Mouse (Mus musculus): ENCODE results near the gene Efna5. TPM values are rescaled to one million over a fixed set of nuclear protein-coding genes. Genes with fewer than 3 reads are reported as not detected.
A peak's percentile ranks its signal among the peaks of the same experiment; 100 is the strongest.

The Efna5 gene
- polyA plus RNA-seq, 1 experiment from 2014 or later, result 65.4 TPM

- Histone ChIP-seq H3K9me3 (ENCODE audit: control insufficient read depth, low read length) (no peaks in the 10 kb centered on the region), H3K36me3 (ENCODE audit: control insufficient read depth, insufficient read depth, low read length) (no peaks in the 10 kb centered on the region), H3K27ac (ENCODE audit: low read depth, low read length) (no peak overlapping the region), H3K4me1 (ENCODE audit: control insufficient read depth, insufficient read depth, low read length) (no peaks in the 10 kb centered on the region), H3K9ac (replicated peaks; ENCODE audit: low read depth, low read length) (no peak overlapping the region), H3K27me3 (ENCODE audit: control insufficient read depth, insufficient read depth, low read length) (no peaks in the 10 kb centered on the region), H3K4me2 (ENCODE audit: low read depth, low read length) (no peak overlapping the region), H3K4me3 (ENCODE audit: low read depth, low read length) (no peak overlapping the region)
- 81% methylated on average over 4 of the region's 4 CpGs for WGBS
- ATAC-seq (ENCODE audit: low read depth), result no peak
Measured at GRCm38 (mm10) chr17:62691201-62691715, 189.9 kb downstream of the Efna5 start.

DNA sequence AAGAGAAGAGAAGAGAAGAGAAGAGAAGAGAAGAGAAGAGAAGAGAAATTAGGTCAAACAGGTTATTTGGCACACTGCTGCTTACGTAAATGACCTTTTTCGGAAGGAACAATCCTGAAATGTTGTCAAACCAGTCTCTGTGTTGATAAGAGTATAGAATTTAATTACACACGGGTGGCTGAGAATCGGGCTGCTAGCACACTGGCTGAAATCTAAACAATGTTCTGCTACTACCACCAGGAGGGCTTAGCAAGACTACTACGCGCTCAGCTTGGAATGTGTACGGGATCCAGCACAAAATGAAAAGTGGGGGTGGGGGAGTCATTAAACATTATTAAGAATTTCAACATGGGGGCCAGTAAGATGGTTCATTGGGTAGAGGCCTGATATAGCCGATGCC, 190.9 kb downstream of the Efna5 start:
- Histone ChIP-seq H3K9me3 (ENCODE audit: control insufficient read depth, low read length) (no peaks in the 10 kb centered on the region), H3K27me3 (ENCODE audit: control insufficient read depth, insufficient read depth, low read length) (no peaks in the 10 kb centered on the region), H3K27ac (ENCODE audit: low read depth, low read length) (no peak overlapping the region), H3K4me1 (ENCODE audit: control insufficient read depth, insufficient read depth, low read length) (no peaks in the 10 kb centered on the region), H3K4me3 (ENCODE audit: low read depth, low read length) (no peak overlapping the region), H3K9ac (replicated peaks; ENCODE audit: low read depth, low read length) (no peak overlapping the region), H3K36me3 (ENCODE audit: control insufficient read depth, insufficient read depth, low read length) (no peaks in the 10 kb centered on the region), H3K4me2 (ENCODE audit: low read depth, low read length) (no peak overlapping the region)
- ATAC-seq (ENCODE audit: low read depth), result 0 out of 2 replicates have a peak, but pooled peaks have one; percentile 7
- WGBS, result 66% methylated on average over 8 of the region's 8 CpGs

DNA sequence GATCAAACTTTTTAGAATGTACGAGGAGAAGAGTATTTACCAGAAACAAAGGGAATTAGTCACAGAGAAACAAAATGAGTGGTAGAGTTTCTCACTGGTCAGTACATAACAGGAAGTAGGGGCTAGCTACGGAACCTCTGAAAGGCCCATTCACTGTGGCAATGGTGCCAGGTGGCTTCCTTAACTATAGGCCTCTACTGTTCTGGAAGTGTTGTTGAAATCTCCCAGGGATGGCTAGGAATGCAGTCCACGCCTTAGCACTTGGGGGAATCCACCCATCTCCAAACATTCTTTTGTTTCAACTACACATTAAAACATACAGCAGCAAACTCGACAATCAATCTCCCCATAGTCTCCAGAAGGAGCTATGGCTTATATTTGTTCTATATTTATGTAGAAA, 191.5 kb downstream of the Efna5 start:
- H3K36me3 ChIP-seq (ENCODE audit: control insufficient read depth, insufficient read depth, low read length), result no peaks in the 10 kb centered on the region
- H3K9ac ChIP-seq (replicated peaks; ENCODE audit: low read depth, low read length), result no peak overlapping the region
- H3K27me3 ChIP-seq (ENCODE audit: control insufficient read depth, insufficient read depth, low read length), result no peaks in the 10 kb centered on the region
- H3K4me2 ChIP-seq (ENCODE audit: low read depth, low read length), result no peak overlapping the region
- H3K4me1 ChIP-seq (ENCODE audit: control insufficient read depth, insufficient read depth, low read length), result no peaks in the 10 kb centered on the region
- WGBS, result 66% methylated on average over 4 of the region's 4 CpGs
- H3K9me3 ChIP-seq (ENCODE audit: control insufficient read depth, low read length), result no peaks in the 10 kb centered on the region
- no peak overlapping the region for H3K4me3 ChIP-seq (ENCODE audit: low read depth, low read length)
- no peak overlapping the region for H3K27ac ChIP-seq (ENCODE audit: low read depth, low read length)
- no peak for ATAC-seq (ENCODE audit: low read depth)

DNA sequence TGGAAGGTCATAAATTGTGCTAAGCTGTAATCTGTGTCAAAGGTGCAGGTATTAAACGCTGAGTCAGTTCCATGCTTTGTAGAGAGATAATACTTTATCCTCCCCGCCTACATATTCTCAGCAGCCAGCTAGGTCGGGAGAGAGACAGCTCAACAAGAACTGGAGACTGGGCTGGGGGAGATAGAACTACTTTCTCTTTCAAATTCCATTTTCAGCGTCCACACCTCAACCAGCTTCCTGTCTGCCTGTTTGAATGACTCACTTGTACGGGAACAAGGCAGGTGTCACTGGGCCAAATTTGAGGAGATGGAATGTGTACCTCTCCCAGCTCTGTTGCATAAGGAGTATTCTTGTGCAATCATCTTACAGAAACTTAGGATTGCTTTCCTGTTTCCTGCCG, 193.7 kb downstream of the Efna5 start:
- Histone ChIP-seq H3K4me2 (ENCODE audit: low read depth, low read length) (no peak overlapping the region), H3K9ac (replicated peaks; ENCODE audit: low read depth, low read length) (no peak overlapping the region), H3K4me3 (ENCODE audit: low read depth, low read length) (no peak overlapping the region), H3K36me3 (ENCODE audit: control insufficient read depth, insufficient read depth, low read length) (no peaks in the 10 kb centered on the region), H3K4me1 (ENCODE audit: control insufficient read depth, insufficient read depth, low read length) (no peaks in the 10 kb centered on the region), H3K27ac (ENCODE audit: low read depth, low read length) (no peak overlapping the region), H3K27me3 (ENCODE audit: control insufficient read depth, insufficient read depth, low read length) (no peaks in the 10 kb centered on the region), H3K9me3 (ENCODE audit: control insufficient read depth, low read length) (no peaks in the 10 kb centered on the region)
- ATAC-seq (ENCODE audit: low read depth), result peak; percentile 39; the same call in 1 of the 2 replicates
- 41% methylated on average over 6 of the region's 6 CpGs for WGBS

- H3K4me1 ChIP-seq (ENCODE audit: control insufficient read depth, insufficient read depth, low read length), result no peaks in the 10 kb centered on the region
- H3K36me3 ChIP-seq (ENCODE audit: control insufficient read depth, insufficient read depth, low read length), result no peaks in the 10 kb centered on the region
- WGBS, result 59% methylated on average over 6 of the region's 6 CpGs
- no peak overlapping the region for H3K27ac ChIP-seq (ENCODE audit: low read depth, low read length)
- no peaks in the 10 kb centered on the region for H3K9me3 ChIP-seq (ENCODE audit: control insufficient read depth, low read length)
- ATAC-seq (ENCODE audit: low read depth), result no peak
- H3K4me2 ChIP-seq (ENCODE audit: low read depth, low read length), result no peak overlapping the region
- H3K27me3 ChIP-seq (ENCODE audit: control insufficient read depth, insufficient read depth, low read length), result no peaks in the 10 kb centered on the region
- no peak overlapping the region for H3K9ac ChIP-seq (replicated peaks; ENCODE audit: low read depth, low read length)
- no peak overlapping the region for H3K4me3 ChIP-seq (ENCODE audit: low read depth, low read length)
Measured at GRCm38 (mm10) chr17:62685181-62685580, 195.9 kb downstream of the Efna5 start.

DNA sequence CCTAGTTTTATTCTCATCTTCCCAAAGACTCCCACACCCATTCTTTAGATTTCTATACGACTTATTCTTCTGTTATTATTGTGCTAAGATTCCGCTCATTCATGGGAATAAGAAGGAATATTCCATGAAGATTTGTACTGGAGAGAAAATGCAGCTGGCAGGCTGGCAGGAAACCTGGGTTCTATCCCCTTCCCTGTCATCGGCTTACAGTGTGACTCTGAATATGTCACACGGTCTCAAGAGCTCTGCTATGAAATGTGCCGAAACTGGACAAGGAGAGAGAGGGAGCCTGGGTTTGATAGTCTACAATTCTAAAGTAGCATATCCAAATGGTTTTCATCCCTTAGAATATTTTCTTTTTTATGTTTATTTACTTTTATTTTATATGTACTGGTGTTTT, 198.0 kb downstream of the Efna5 start:
- ATAC-seq (ENCODE audit: low read depth), result no peak
- WGBS, result 97% methylated on average over 5 of the region's 5 CpGs

DNA sequence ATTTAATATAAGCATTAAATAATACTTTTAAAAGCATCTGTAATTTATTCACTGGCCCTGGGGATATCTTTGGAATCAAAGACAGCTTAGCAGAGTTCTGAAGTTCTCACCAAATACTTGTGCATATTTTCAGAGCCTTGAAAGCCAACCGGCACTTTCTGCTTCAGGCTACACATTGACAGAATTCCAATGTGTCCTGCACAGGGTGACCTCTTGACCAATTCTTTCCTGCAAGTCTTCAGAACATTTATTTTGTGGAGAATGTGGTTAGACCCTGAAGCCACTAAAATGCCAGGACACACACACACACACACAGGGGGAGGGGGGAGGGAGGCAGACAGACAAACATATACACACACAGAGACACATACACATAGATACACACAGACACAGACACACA, 199.4 kb downstream of the Efna5 start:
- WGBS, result 66% methylated on average over 1 of the region's 1 CpGs
- Histone ChIP-seq H3K4me1 (ENCODE audit: control insufficient read depth, insufficient read depth, low read length) (0 out of 2 replicates have a peak, but pooled peaks cover 2% of the 10 kb centered on the region), H3K9ac (replicated peaks; ENCODE audit: low read depth, low read length) (no peak overlapping the region), H3K27ac (ENCODE audit: low read depth, low read length) (no peak overlapping the region), H3K4me2 (ENCODE audit: low read depth, low read length) (no peak overlapping the region), H3K4me3 (ENCODE audit: low read depth, low read length) (no peak overlapping the region), H3K9me3 (ENCODE audit: control insufficient read depth, low read length) (no peaks in the 10 kb centered on the region), H3K27me3 (ENCODE audit: control insufficient read depth, insufficient read depth, low read length) (no peaks in the 10 kb centered on the region), H3K36me3 (ENCODE audit: control insufficient read depth, insufficient read depth, low read length) (no peaks in the 10 kb centered on the region)
- ATAC-seq (ENCODE audit: low read depth), result no peak

More for the DNA sequence above, 198.0 kb downstream of the Efna5 start:
- H3K4me3 ChIP-seq (ENCODE audit: low read depth, low read length), result no peak overlapping the region
- no peaks in the 10 kb centered on the region for H3K27me3 ChIP-seq (ENCODE audit: control insufficient read depth, insufficient read depth, low read length)
- H3K9ac ChIP-seq (replicated peaks; ENCODE audit: low read depth, low read length), result no peak overlapping the region
- H3K36me3 ChIP-seq (ENCODE audit: control insufficient read depth, insufficient read depth, low read length), result no peaks in the 10 kb centered on the region
- H3K9me3 ChIP-seq (ENCODE audit: control insufficient read depth, low read length), result no peaks in the 10 kb centered on the region
- no peak overlapping the region for H3K27ac ChIP-seq (ENCODE audit: low read depth, low read length)
- no peak overlapping the region for H3K4me2 ChIP-seq (ENCODE audit: low read depth, low read length)
- no peaks in the 10 kb centered on the region for H3K4me1 ChIP-seq (ENCODE audit: control insufficient read depth, insufficient read depth, low read length)

DNA sequence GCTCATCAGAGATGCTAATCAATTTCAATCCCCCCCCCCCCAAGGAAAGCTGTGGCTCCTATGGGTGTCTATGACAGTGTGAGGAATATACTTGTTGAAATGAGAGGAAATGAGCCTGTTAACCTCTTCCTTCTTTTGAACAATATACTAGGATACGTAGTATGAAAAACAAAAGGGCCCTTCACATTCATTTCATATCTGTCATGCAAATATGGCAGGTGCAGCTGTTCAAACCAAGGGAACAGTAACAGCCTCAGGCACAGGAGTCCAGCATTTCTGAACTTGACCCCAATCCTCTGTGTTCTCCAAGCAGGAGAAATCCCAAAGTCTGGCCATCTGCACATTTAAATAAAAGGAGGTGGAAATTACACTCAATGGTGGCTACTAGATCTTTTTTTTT, 200.4 kb downstream of the Efna5 start:
- Histone ChIP-seq H3K4me2 (ENCODE audit: low read depth, low read length) (no peak overlapping the region), H3K9me3 (ENCODE audit: control insufficient read depth, low read length) (no peaks in the 10 kb centered on the region), H3K4me1 (ENCODE audit: control insufficient read depth, insufficient read depth, low read length) (0 out of 2 replicates have a peak, but pooled peaks cover 2% of the 10 kb centered on the region), H3K9ac (replicated peaks; ENCODE audit: low read depth, low read length) (no peak overlapping the region), H3K4me3 (ENCODE audit: low read depth, low read length) (no peak overlapping the region), H3K27me3 (ENCODE audit: control insufficient read depth, insufficient read depth, low read length) (no peaks in the 10 kb centered on the region), H3K27ac (ENCODE audit: low read depth, low read length) (no peak overlapping the region), H3K36me3 (ENCODE audit: control insufficient read depth, insufficient read depth, low read length) (no peaks in the 10 kb centered on the region)
- 68% methylated on average over 1 of the region's 1 CpGs for WGBS
- no peak for ATAC-seq (ENCODE audit: low read depth)

DNA sequence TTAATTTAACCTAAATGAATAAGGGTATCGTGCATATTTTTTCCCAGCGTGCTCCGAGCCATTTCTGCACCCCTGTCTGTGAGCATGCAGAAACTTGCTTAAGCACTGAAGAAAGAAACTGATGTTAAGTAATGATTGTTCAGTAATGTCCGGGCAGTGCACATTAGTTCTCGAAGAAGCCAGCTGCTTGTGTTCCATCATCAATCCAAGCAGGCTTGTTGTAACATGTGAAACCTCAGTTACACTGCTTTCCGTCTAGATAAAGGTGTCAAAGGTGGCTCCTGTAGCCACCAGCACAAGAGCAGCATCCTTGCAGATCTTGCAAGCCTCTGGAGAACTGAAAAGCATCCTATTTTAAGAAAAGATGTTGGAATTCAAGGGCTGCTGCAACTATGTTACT, 204.3 kb downstream of the Efna5 start:
- Histone ChIP-seq H3K4me1 (ENCODE audit: control insufficient read depth, insufficient read depth, low read length) (0 out of 2 replicates have a peak, but pooled peaks cover 2% of the 10 kb centered on the region), H3K4me3 (ENCODE audit: low read depth, low read length) (no peak overlapping the region), H3K9ac (replicated peaks; ENCODE audit: low read depth, low read length) (no peak overlapping the region), H3K9me3 (ENCODE audit: control insufficient read depth, low read length) (no peaks in the 10 kb centered on the region), H3K27me3 (ENCODE audit: control insufficient read depth, insufficient read depth, low read length) (no peaks in the 10 kb centered on the region), H3K27ac (ENCODE audit: low read depth, low read length) (no peak overlapping the region), H3K36me3 (ENCODE audit: control insufficient read depth, insufficient read depth, low read length) (no peaks in the 10 kb centered on the region), H3K4me2 (ENCODE audit: low read depth, low read length) (no peak overlapping the region)
- 86% methylated on average over 6 of the region's 6 CpGs for WGBS
- ATAC-seq (ENCODE audit: low read depth), result no peak
